Comparison of ENCODE assay signal across 9 mouse cellular contexts in genomic region chr7:118777598-118778394, GRCm38 (mm10). TPM values are rescaled to one million over a fixed set of nuclear protein-coding genes. Genes with fewer than 3 reads are reported as not detected.
DNase-seq lines count a peak whose midpoint lies in the region; ATAC-seq and TF ChIP-seq lines count a peak whose summit lies in the region.
"Had no signal": no experiment of that assay in that cellular context is flagged by ENCODE, and none has a peak within 500 bp of the region (broad histone marks: within the 10 kb centered on the region; RNA-seq: fewer than 3 reads in every experiment).

No protein-coding gene starts in this region.

- H3K36me3 ChIP-seq in kidney, adult 2 months (ENCODE audit: control insufficient read depth, insufficient read depth, low read length) = no peaks in the 10 kb centered on the region; the same call in none of the 2 replicates
- H3K36me3 ChIP-seq in intestine, embryonic 16.5 days (ENCODE audit: control insufficient read depth, insufficient read depth, low read length) = peaks cover 6% of the 10 kb centered on the region; the same call in 1 of the 2 replicates

- no peaks in the 10 kb centered on the region for H3K4me1 ChIP-seq in kidney, adult 2 months (ENCODE audit: control insufficient read depth, insufficient read depth, low read length)
- H3K4me1 ChIP-seq in intestine, embryonic 16.5 days (ENCODE audit: control insufficient read depth, insufficient read depth, low read length) = no peaks in the 10 kb centered on the region

- H3K27me3 ChIP-seq in kidney, adult 2 months (replicated peaks; ENCODE audit: control insufficient read depth, insufficient read depth, low read length) = no peaks in the 10 kb centered on the region
- no peaks in the 10 kb centered on the region for H3K27me3 ChIP-seq in intestine, embryonic 16.5 days (replicated peaks; ENCODE audit: control insufficient read depth, insufficient read depth, low read length)
- H3K27me3 ChIP-seq: megakaryocyte, embryonic 14.5 days had no signal

- H3K27ac ChIP-seq in kidney, adult 2 months (ENCODE audit: insufficient read depth, low read depth, low read length) = no peak overlapping the region
- H3K27ac ChIP-seq in intestine, embryonic 16.5 days (ENCODE audit: low read length) = no peak overlapping the region

- H3K4me3 ChIP-seq in kidney, adult 2 months (ENCODE audit: insufficient read depth, low read depth, low read length) = no peak overlapping the region
- H3K4me3 ChIP-seq in intestine, embryonic 16.5 days (ENCODE audit: low read length) = no peak overlapping the region
- H3K4me3 ChIP-seq: megakaryocyte, embryonic 14.5 days had no signal

- 82% methylated on average over 10 of the region's 10 CpGs for WGBS in kidney, adult 2 months
- WGBS in intestine, embryonic 16.5 days = 82% methylated on average over 10 of the region's 10 CpGs

- H3K9ac ChIP-seq in intestine, embryonic 16.5 days (ENCODE audit: low read depth, low read length) = no peak overlapping the region

- peak; percentile 41 for DNase-seq in kidney, postnatal 10 days
- DNase-seq in kidney, adult 11 months = no peak
- peak; percentile 58 to 67 for DNase-seq in cerebellum, postnatal 36 days
- DNase-seq in layer of hippocampus, adult 8-10 months (ENCODE audit: low spot score in 2 of 2) = peak; percentile 56 to 65
- DNase-seq in right cerebral cortex, adult 18-20 months = peak; percentile 21
- no peak for DNase-seq in kidney, adult 2 months
- DNase-seq in thymus, postnatal 14 days = no peak

- no peaks in the 10 kb centered on the region for H3K9me3 ChIP-seq in intestine, embryonic 16.5 days (ENCODE audit: control insufficient read depth, low read length)
- H3K9me3 ChIP-seq: megakaryocyte, embryonic 14.5 days had no signal

- TF ChIP-seq CTCF in kidney, adult 2 months (conservative IDR thresholded peaks at IDR 0.05; ENCODE audit: insufficient read depth, insufficient read length, low read depth, low read length) = no peak

- no peak for TF ChIP-seq POLR2A in kidney, adult 2 months (IDR thresholded peaks at IDR 0.05; ENCODE audit: low read depth, low read length)

- ATAC-seq in intestine, embryonic 16.5 days = no peak

- no peak overlapping the region for H3K4me2 ChIP-seq in intestine, embryonic 16.5 days (ENCODE audit: low read depth, low read length)

RNA-seq across cellular contexts. Expression of gene Vps35l, which starts 37.8 kb away (rescaled TPM):
- total RNA-seq in layer of hippocampus, adult 8-10 months (2022) = 10 to 100 TPM; 61.8 to 73.0 (median 69.1) TPM
- 52.4 and 58.3 TPM in 2 replicates for polyA plus RNA-seq in kidney, adult 2 months (2012; rRNA removed)
- polyA plus RNA-seq in intestine, embryonic 16.5 days (2015; fragmentation: Nextera tagmentation; extraction: Ambion mirVana) = 85.8 and 95.4 TPM in 2 replicates

Comparison
In these comparisons a context has a peak if more than half of its experiments do, and no peak if none do; other contexts are left out.
1. DNase-seq: peak in kidney, postnatal 10 days (single experiment), cerebellum, postnatal 36 days (2 of 2), layer of hippocampus, adult 8-10 months (2 of 2) and right cerebral cortex, adult 18-20 months (single experiment); none in kidney, adult 11 months (single experiment), kidney, adult 2 months (single experiment) and thymus, postnatal 14 days (single experiment).